Mouse (Mus musculus): ENCODE measurements around the gene Ewsr1. TPM values are rescaled to one million over a fixed set of nuclear protein-coding genes. Genes with fewer than 3 reads are reported as not detected.

The Ewsr1 gene
- 841 TPM for polyA plus RNA-seq (2017; shearing (Covaris generic))

DNA sequence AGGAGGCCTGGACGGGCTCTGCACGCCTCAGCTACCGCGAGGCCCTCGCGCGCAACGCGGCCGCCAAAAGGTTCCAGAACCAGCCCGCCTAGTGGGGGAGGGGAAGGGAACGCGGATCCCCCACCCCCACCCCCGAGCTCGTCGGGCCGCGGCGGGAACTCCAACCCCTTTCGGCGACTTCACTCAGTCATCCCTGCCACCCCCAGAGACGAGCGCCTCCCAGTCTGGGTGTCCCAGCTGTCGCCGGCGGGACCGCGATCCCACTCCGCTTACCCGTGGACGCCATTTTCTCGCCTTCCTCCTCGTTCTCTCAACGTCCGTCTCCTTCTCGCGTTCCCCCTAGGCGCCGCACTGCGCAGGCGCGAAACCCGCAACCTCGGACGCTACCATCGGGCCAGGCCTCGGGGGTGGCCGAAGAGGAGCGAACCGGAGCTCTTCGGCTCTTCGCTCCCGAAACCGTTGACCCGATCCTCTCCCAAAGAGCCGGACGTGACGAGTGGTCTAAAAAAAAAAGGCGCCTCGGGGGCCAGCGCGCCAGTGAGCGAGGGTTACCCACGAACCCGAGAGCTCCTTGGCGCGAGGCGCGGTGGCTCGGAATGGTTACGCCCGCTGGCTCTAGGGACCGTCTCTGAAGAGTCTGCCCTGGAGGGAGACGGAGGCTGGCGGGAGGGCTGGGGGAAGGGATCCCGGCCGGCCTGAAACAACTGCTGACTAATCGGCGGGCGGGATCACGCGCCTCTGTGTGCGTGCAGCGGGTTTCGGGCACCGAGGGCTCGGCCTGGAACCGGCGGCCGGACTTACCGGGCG lies at the start of gene Ewsr1, which contains the start of gene Rhbdd3:
Gene Ewsr1, minus strand, starts transcription at position 531 of the 807 bp plus-strand sequence.
Gene Rhbdd3, plus strand, starts transcription at position 191 of the 807 bp plus-strand sequence.

GRCm38 (mm10) chr11:5065056-5065821 lies 33.8 kb downstream of the Ewsr1 start, which contains the start of gene Gas2l1:
TSS of gene Gas2l1 (minus strand) at chr11:5065327.

DNA sequence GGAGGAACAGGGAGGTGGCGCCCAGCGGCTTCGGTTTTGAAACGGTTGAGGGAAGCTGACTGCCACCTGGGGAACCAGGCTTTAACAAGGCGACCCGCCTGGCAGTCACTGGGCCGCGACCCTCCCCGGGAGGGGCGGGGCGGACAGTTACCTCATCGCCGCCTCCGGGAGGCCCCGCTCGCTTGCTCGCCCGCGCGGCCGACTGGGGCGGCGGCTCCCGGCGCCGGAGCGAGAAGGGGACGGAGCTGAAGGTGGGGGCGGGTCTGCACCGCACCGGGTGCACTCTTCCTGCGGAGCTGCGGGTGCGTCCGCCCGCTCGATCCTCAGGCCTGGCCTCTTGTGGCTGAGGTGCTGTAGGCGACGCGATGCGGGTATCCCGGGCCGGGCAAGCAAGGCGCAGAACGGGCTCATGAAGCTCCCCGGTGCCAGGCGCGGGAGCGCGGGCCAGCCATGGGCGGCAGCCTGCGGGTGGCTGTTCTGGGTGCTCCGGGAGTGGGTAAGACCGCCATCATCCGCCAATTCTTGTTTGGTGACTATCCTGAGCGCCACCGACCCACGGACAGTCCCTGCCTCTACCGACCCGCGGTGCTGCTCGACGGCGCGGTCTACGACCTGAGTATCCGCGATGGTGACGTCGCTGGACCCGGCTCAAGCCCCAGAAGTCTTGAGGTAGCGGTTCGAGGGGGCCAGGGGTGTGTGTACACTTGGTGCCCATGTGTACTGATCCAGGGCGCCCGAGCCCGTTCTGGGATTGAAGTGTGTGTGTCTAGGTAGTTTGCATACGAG lies 41.0 kb downstream of the Ewsr1 start, which contains the start of gene Rasl10a:
Gene Rasl10a, plus strand, starts transcription at position 273 of the 786 bp plus-strand sequence.

Other genes starting within 250 kb of the Ewsr1 start
- 27.2 TPM for gene Nf2, start 249.7 kb downstream of the Ewsr1 start, polyA plus RNA-seq (2017; shearing (Covaris generic))
- 45.5 TPM for gene Nipsnap1, start 225.3 kb downstream of the Ewsr1 start, polyA plus RNA-seq (2017; shearing (Covaris generic))
- 56.0 TPM for gene Thoc5, start 203.9 kb downstream of the Ewsr1 start, polyA plus RNA-seq (2017; shearing (Covaris generic))
- gene Nefh, start 151.2 kb downstream of the Ewsr1 start, polyA plus RNA-seq (2017; shearing (Covaris generic)): 5.5 TPM
- gene Ap1b1, start 112.4 kb downstream of the Ewsr1 start, polyA plus RNA-seq (2017; shearing (Covaris generic)): 137 TPM
- not detected for gene Rasl10a, start 41.1 kb downstream of the Ewsr1 start, polyA plus RNA-seq (2017; shearing (Covaris generic))
- gene Gas2l1, start 33.9 kb downstream of the Ewsr1 start, polyA plus RNA-seq (2017; shearing (Covaris generic)): 0.89 TPM
- 8.7 TPM for gene Rhbdd3, start 340 bp downstream of the Ewsr1 start, polyA plus RNA-seq (2017; shearing (Covaris generic))
- gene Emid1, start 53.0 kb upstream of the Ewsr1 start, polyA plus RNA-seq (2017; shearing (Covaris generic)): 1.8 TPM
- gene Kremen1, start 162.3 kb upstream of the Ewsr1 start, polyA plus RNA-seq (2017; shearing (Covaris generic)): 2.8 TPM